Mouse (Mus musculus) lung, postnatal 0 days (tissue): ENCODE data around the gene Tarsl2. TPM values are rescaled to one million over a fixed set of nuclear protein-coding genes. Genes with fewer than 3 reads are reported as not detected.
A peak's percentile ranks its signal among the peaks of the same experiment; 100 is the strongest.

Source experiments
- ATAC-seq: fragments of 200-750 bp; cut with Nextera tagmentation; 2 replicates; pipeline ENCODE4 v1.8.0; 2017; ENCODE audit warnings: moderate library complexity
- DNase-seq: peaks from one replicate; pipeline ENCODE4 v3.0.0-alpha.2; 2016; ENCODE audit warnings: low spot score
- H3K27ac ChIP-seq: fragments of 300-500 bp; sonication (generic); 2 replicates; pipeline ENCODE4 v1.5.1; 2014; ENCODE audit warnings: antibody characterized with exemption, mild to moderate bottlenecking, low read length, mixed read lengths
- H3K27me3 ChIP-seq: fragments of 300-500 bp; sonication (generic); replicated peaks from 2 replicates; pipeline ENCODE4 v1.6.1; 2014; ENCODE audit warnings: low read length, mixed read lengths; ENCODE audit not compliant: insufficient read depth
- H3K36me3 ChIP-seq: fragments of 300-500 bp; sonication (generic); 2 replicates; pipeline ENCODE4 v1.6.1; 2014; ENCODE audit warnings: low read length, mixed read lengths; ENCODE audit not compliant: insufficient read depth
- H3K4me1 ChIP-seq: fragments of 300-500 bp; sonication (generic); 2 replicates; pipeline ENCODE4 v1.6.1; 2014; ENCODE audit warnings: antibody characterized with exemption, low read depth, low read length, mixed read lengths; ENCODE audit not compliant: insufficient read depth
- H3K4me2 ChIP-seq: fragments of 300-500 bp; sonication (generic); replicated peaks from 2 replicates; pipeline ENCODE4 v1.6.1; 2014; ENCODE audit warnings: low read depth, mild to moderate bottlenecking, low read length, moderate library complexity, mixed read lengths
- H3K4me3 ChIP-seq: fragments of 300-500 bp; sonication (generic); 2 replicates; pipeline ENCODE4 v1.5.1; 2014; ENCODE audit warnings: low read depth, low read length
- H3K9ac ChIP-seq: fragments of 300-500 bp; sonication (generic); replicated peaks from 2 replicates; pipeline ENCODE4 v1.6.1; 2014; ENCODE audit warnings: low read depth, mild to moderate bottlenecking
- H3K9me3 ChIP-seq: fragments of 300-500 bp; sonication (generic); 2 replicates; pipeline ENCODE4 v1.6.1; 2016; ENCODE audit warnings: low read length, mixed read lengths
- CTCF ChIP-seq: IDR thresholded peaks from 2 replicates; pipeline ENCODE4 v1.5.1; 2016; ENCODE audit warnings: antibody characterized with exemption, mild to moderate bottlenecking
- EP300 ChIP-seq: IDR thresholded peaks from 2 replicates; pipeline ENCODE4 v1.6.1; 2016; ENCODE audit warnings: antibody characterized with exemption, mild to moderate bottlenecking, control low read depth
- WGBS: fragments of 180-500 bp; shearing (Covaris S2); extraction: QIAGEN DNeasy Blood & Tissue Kit; methylation state at CpG from one replicate; pipeline ENCODE4 v1.1.7; 2014; 5-methylcytosine and 5-hydroxymethylcytosine counted together
- polyA plus RNA-seq: library from polyadenylated mRNA; unstranded; fragments of >200 nt; fragmentation: Nextera tagmentation; extraction: Ambion mirVana; gene quantifications from 2 replicates; pipeline ENCODE4 v1.2.1, GENCODE M21; 2015

Tarsl2 gene
- polyA plus RNA-seq, 1 experiment from 2014 or later: 3.3 TPM

DNA sequence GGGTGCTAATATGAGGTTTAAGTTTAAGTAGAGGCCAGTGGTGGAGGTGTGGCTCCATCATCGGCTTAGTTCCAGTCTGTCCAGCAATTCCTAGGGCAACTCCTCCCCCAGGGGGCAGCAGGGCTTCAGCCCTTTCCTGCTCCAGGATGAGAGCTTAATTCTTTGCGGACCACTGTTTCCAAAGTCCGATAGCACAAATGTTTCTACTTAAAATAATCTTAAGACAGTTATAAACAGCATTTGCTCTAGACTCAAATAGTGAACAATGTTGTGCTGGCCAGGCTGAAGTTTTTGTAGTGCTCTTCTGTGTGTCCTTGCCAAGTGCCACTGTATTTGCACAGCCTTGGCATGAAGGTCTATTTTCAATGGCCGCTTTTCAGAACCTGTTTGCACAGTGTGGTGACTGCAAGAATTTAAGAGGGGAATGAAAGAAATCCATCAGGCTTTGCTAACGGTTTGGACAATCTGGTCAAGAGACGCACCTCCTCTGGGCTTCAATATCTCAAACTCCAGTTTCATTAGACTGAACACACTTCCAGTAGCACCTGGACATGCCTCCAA lies 757 bp upstream of the Tarsl2 start:
- no peaks in the 10 kb centered on the region for H3K9me3 ChIP-seq
- no peak overlapping the region for H3K4me3 ChIP-seq
- ATAC-seq (peak; percentile 48), DNase-seq (peak; percentile 74)
- TF ChIP-seq CTCF (0 out of 2 replicates have a peak, but pooled peaks have one; percentile 15), EP300 (no peak)
- H3K9ac ChIP-seq: no peak overlapping the region
- H3K27me3 ChIP-seq: no peaks in the 10 kb centered on the region
- WGBS: 15% methylated on average over 6 of the region's 6 CpGs
- no peaks in the 10 kb centered on the region; the same call in 1 of the 2 replicates for H3K4me1 ChIP-seq
- peak overlapping the region; percentile 92 for H3K4me2 ChIP-seq
- H3K36me3 ChIP-seq: no peaks in the 10 kb centered on the region
- no peak overlapping the region for H3K27ac ChIP-seq

- H3K4me2 ChIP-seq: no peak overlapping the region
- no peak for ATAC-seq
- TF ChIP-seq EP300: no peak
- no peak for TF ChIP-seq CTCF
- H3K9me3 ChIP-seq: no peaks in the 10 kb centered on the region
- no peak overlapping the region for H3K27ac ChIP-seq
- H3K36me3 ChIP-seq: no peaks in the 10 kb centered on the region
- DNase-seq: no peak
- H3K4me3 ChIP-seq: no peak overlapping the region
- H3K4me1 ChIP-seq: no peaks in the 10 kb centered on the region; the same call in 1 of the 2 replicates
- no peaks in the 10 kb centered on the region for H3K27me3 ChIP-seq
- H3K9ac ChIP-seq: no peak overlapping the region
- WGBS: 85% methylated on average over 8 of the region's 8 CpGs
These were observed 1.3 kb downstream of the Tarsl2 start for GRCm38 (mm10) chr7:65645996-65646395.

DNA sequence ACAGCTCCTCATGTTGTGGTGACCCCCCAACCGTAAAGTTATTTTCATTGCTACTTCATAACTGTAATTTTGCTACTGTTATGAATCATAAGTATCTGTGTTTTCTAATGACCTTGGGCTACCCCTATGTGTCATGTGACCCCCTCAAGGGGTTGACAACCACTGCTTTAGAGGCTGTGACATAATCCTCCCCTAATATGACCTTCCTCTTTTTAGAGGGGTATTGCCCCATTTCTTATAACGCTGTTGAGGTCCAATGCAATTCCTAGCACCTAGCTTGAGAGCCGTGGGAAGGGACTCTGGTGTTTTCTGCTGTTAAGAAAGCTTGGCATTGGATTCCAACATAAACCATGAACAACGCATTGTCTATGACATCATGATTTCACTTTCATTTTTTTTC lies 6.0 kb downstream of the Tarsl2 start:
- H3K36me3 ChIP-seq: no peaks in the 10 kb centered on the region
- WGBS: 83% methylated on average over 4 of the region's 4 CpGs
- no peaks in the 10 kb centered on the region for H3K9me3 ChIP-seq
- ATAC-seq (no peak), DNase-seq (no peak)
- no peaks in the 10 kb centered on the region for H3K4me1 ChIP-seq
- TF ChIP-seq EP300 (no peak), CTCF (no peak)
- H3K27me3 ChIP-seq: no peaks in the 10 kb centered on the region
- H3K4me3 ChIP-seq: no peak overlapping the region
- H3K27ac ChIP-seq: no peak overlapping the region
- H3K4me2 ChIP-seq: no peak overlapping the region
- H3K9ac ChIP-seq: no peak overlapping the region

GRCm38 (mm10) chr7:65657490-65658120 lies 12.9 kb downstream of the Tarsl2 start:
- H3K9me3 ChIP-seq: no peaks in the 10 kb centered on the region
- TF ChIP-seq CTCF (no peak), EP300 (no peak)
- no peak overlapping the region for H3K9ac ChIP-seq
- H3K4me2 ChIP-seq: no peak overlapping the region
- no peaks in the 10 kb centered on the region for H3K36me3 ChIP-seq
- ATAC-seq (no peak), DNase-seq (no peak)
- H3K4me1 ChIP-seq: no peaks in the 10 kb centered on the region
- H3K4me3 ChIP-seq: no peak overlapping the region
- WGBS: 90% methylated on average over 2 of the region's 2 CpGs
- no peaks in the 10 kb centered on the region for H3K27me3 ChIP-seq
- no peak overlapping the region for H3K27ac ChIP-seq

DNA sequence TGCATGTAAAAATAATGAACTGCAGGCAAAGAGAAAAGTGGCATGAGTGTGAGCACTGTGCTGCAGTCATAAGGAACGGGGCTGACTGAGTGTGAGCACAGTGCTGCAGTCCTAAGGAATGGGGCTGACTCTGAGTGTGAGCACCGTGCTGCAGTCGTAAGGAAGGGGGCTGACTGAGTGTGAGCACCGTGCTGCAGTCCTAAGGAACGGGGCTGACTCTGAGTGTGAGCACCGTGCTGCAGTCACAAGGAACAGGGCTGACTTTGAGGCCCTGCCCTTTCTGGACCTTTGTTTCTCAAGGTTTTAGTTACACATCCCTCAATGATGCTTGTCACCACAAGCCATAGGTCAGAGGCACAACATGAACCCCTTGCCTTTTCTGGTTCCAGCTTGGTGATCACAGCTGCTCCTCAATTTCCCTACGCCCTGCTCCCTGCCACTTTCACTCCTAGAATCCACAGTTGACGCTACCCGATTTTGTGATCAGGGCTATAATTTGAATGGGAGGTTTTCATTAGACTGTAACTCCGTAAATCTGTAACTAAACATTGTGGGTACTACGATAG lies 18.6 kb downstream of the Tarsl2 start:
- H3K27ac ChIP-seq: no peak overlapping the region
- TF ChIP-seq CTCF (no peak), EP300 (no peak)

GRCm38 (mm10) chr7:65663886-65664285 lies 19.2 kb downstream of the Tarsl2 start:
- Histone ChIP-seq H3K9me3 (no peaks in the 10 kb centered on the region), H3K9ac (no peak overlapping the region), H3K4me1 (no peaks in the 10 kb centered on the region), H3K27ac (no peak overlapping the region), H3K4me2 (no peak overlapping the region), H3K27me3 (no peaks in the 10 kb centered on the region), H3K36me3 (no peaks in the 10 kb centered on the region), H3K4me3 (no peak overlapping the region)
- DNase-seq: no peak
- no peak for ATAC-seq
- no peak for TF ChIP-seq EP300
- no peak for TF ChIP-seq CTCF
- 51% methylated on average over 14 of the region's 14 CpGs for WGBS

More for the DNA sequence above, 18.6 kb downstream of the Tarsl2 start:
- Histone ChIP-seq H3K36me3 (no peaks in the 10 kb centered on the region), H3K4me3 (no peak overlapping the region), H3K4me1 (no peaks in the 10 kb centered on the region), H3K9me3 (no peaks in the 10 kb centered on the region), H3K27me3 (no peaks in the 10 kb centered on the region), H3K4me2 (no peak overlapping the region), H3K9ac (no peak overlapping the region)
- no peak for DNase-seq
- ATAC-seq: no peak
- 78% methylated on average over 11 of the region's 11 CpGs for WGBS
